Comparison of ENCODE assay signal across 28 mouse cellular contexts in the genomic region with DNA sequence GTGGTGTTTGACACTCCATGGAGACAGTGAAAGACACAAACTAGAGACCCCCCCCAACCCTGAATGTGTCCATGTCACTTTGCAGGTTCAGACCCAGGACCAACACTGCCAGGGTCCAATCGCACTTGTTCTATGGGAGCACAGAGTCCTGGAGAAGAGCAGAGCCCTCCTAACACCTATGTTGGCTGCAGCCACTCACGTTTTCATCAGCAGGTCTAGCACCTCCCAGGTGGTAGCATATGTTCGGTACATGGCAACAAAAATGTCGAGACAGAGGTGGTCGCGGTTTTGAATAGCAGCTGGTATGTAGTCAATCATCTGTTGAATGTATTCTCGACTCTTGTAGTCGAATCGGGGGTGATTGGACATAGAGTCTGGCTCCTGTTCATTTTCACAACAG. TPM values are rescaled to one million over a fixed set of nuclear protein-coding genes. Genes with fewer than 3 reads are reported as not detected.
DNase-seq lines count a peak whose midpoint lies in the region; ATAC-seq and TF ChIP-seq lines count a peak whose summit lies in the region.
"Had no signal": no experiment of that assay in that cellular context is flagged by ENCODE, and none has a peak within 500 bp of the region (broad histone marks: within the 10 kb centered on the region; RNA-seq: fewer than 3 reads in every experiment).

No protein-coding gene starts in this region.

- no peak for TF ChIP-seq CTCF in testis, adult 2 months (IDR thresholded peaks at IDR 0.05; ENCODE audit: control insufficient read depth, insufficient read depth, insufficient replicate concordance, low read depth, low read length)

- 81% methylated on average over 9 of the region's 9 CpGs for WGBS in heart, embryonic 10.5 days
- 77% methylated on average over 9 of the region's 9 CpGs for WGBS in heart, embryonic 16.5 days
- 77% methylated on average over 9 of the region's 9 CpGs for WGBS in heart, embryonic 12.5 days

- no peak overlapping the region for H3K9ac ChIP-seq in heart, embryonic 16.5 days (ENCODE audit: low read length)
- no peak overlapping the region for H3K9ac ChIP-seq in heart, embryonic 12.5 days

- H3K4me2 ChIP-seq in heart, embryonic 16.5 days (ENCODE audit: low read depth, low read length), result no peak overlapping the region
- no peak overlapping the region for H3K4me2 ChIP-seq in heart, embryonic 12.5 days

- no peaks in the 10 kb centered on the region for H3K36me3 ChIP-seq in heart, embryonic 10.5 days
- H3K36me3 ChIP-seq in heart, embryonic 16.5 days (ENCODE audit: control insufficient read depth, insufficient read depth), result no peaks in the 10 kb centered on the region
- no peaks in the 10 kb centered on the region for H3K36me3 ChIP-seq in heart, embryonic 12.5 days
- no peaks in the 10 kb centered on the region for H3K36me3 ChIP-seq in testis, adult 2 months (ENCODE audit: control insufficient read depth, insufficient read depth, low read length)
- H3K36me3 ChIP-seq: G1E had no signal

- no peak overlapping the region for H3K27ac ChIP-seq in heart, embryonic 10.5 days
- no peak overlapping the region for H3K27ac ChIP-seq in heart, embryonic 16.5 days (ENCODE audit: low read length)
- no peak overlapping the region for H3K27ac ChIP-seq in heart, embryonic 12.5 days (ENCODE audit: poor library complexity, severe bottlenecking)
- H3K27ac ChIP-seq in testis, adult 2 months (ENCODE audit: control insufficient read depth, insufficient read depth, low read depth, low read length), result no peak overlapping the region

- no peak for TF ChIP-seq POLR2A in testis, adult 2 months (IDR thresholded peaks at IDR 0.05; ENCODE audit: control insufficient read depth, low read depth, low read length)

- H3K9me3 ChIP-seq in heart, embryonic 10.5 days, result peaks cover 34% of the 10 kb centered on the region
- peaks cover 45% of the 10 kb centered on the region for H3K9me3 ChIP-seq in heart, embryonic 16.5 days (replicated peaks; ENCODE audit: control insufficient read depth, low read length)
- peaks cover 60% of the 10 kb centered on the region for H3K9me3 ChIP-seq in heart, embryonic 12.5 days (replicated peaks)

- ATAC-seq in heart, embryonic 16.5 days (replicated peaks; ENCODE audit: extremely low read depth, insufficient read depth, low FRiP score), result 0 out of 2 replicates have a peak, but pooled peaks have one; percentile 18
- ATAC-seq in heart, embryonic 12.5 days (ENCODE audit: insufficient number of reproducible peaks, low FRiP score), result no peak
- ATAC-seq: activated CD4-positive, CD25-positive, alpha-beta regulatory T cell, adult 4 months; CD4-positive, CD25-positive, alpha-beta regulatory T cell, adult 4 months; Patski had no signal

- DNase-seq in heart, adult 11 months, result peak; percentile 84
- DNase-seq in heart, postnatal 36 days, result no peak
- DNase-seq in heart, embryonic 10.5 days (ENCODE audit: low spot score), result peak; percentile 58
- no peak for DNase-seq in heart, adult 9 months (ENCODE audit: low spot score in 2 of 2)
- DNase-seq in testis, postnatal 14 days (ENCODE audit: low spot score), result no peak
- DNase-seq: adrenal gland, adult 2 months; adrenal gland, adult 8-10 months; adrenal gland, postnatal 10 days; adrenal gland, postnatal 14 days; adrenal gland, postnatal 25 days; adrenal gland, postnatal 36 days; B cell, adult 2 months; cerebellum, adult 11 months; cerebellum, adult 11-12 months had no signal

- no peak overlapping the region for H3K4me3 ChIP-seq in heart, embryonic 10.5 days
- H3K4me3 ChIP-seq in heart, embryonic 16.5 days (ENCODE audit: low read length), result no peak overlapping the region
- no peak overlapping the region for H3K4me3 ChIP-seq in heart, embryonic 12.5 days
- H3K4me3 ChIP-seq in testis, adult 2 months (ENCODE audit: control insufficient read depth, low read depth, low read length), result peak overlapping the region; percentile 89

- H3K27me3 ChIP-seq in heart, embryonic 10.5 days (ENCODE audit: insufficient read depth, poor library complexity, severe bottlenecking), result no peaks in the 10 kb centered on the region
- no peaks in the 10 kb centered on the region for H3K27me3 ChIP-seq in heart, embryonic 16.5 days (ENCODE audit: control insufficient read depth, insufficient read depth, low read length)
- no peaks in the 10 kb centered on the region for H3K27me3 ChIP-seq in heart, embryonic 12.5 days (replicated peaks)
- no peaks in the 10 kb centered on the region for H3K27me3 ChIP-seq in testis, adult 2 months (ENCODE audit: control insufficient read depth, insufficient read depth, low read length)
- H3K27me3 ChIP-seq: CH12.LX, Patski had no signal

- no peaks in the 10 kb centered on the region for H3K4me1 ChIP-seq in heart, embryonic 10.5 days
- H3K4me1 ChIP-seq in heart, embryonic 16.5 days (ENCODE audit: control insufficient read depth, insufficient read depth, low read length), result no peaks in the 10 kb centered on the region
- no peaks in the 10 kb centered on the region for H3K4me1 ChIP-seq in heart, embryonic 12.5 days (replicated peaks)
- no peaks in the 10 kb centered on the region for H3K4me1 ChIP-seq in testis, adult 2 months (ENCODE audit: control insufficient read depth, insufficient read depth, low read length)

- intact Hi-C loops in heart, postnatal 36 days (cut with DNase I), result no loop called here

RNA-seq across cellular contexts. Expression of a gene that starts 0.6 kb away (rescaled TPM):
- total RNA-seq in heart, postnatal 36 days (2021), result not detected
- not detected in 2 replicates for polyA plus RNA-seq in heart, embryonic 10.5 days (2016; fragmentation: Nextera tagmentation; extraction: Ambion mirVana)
- not detected in 2 replicates for polyA plus RNA-seq in heart, embryonic 16.5 days (2015; fragmentation: Nextera tagmentation; extraction: Ambion mirVana)
- polyA plus RNA-seq in heart, embryonic 12.5 days (2016; fragmentation: Nextera tagmentation; extraction: Ambion mirVana), result not detected in 2 replicates
- polyA plus RNA-seq in testis, adult 2 months (2012; rRNA removed), result 32.9 and 37.1 TPM in 2 replicates
- total RNA-seq: adrenal gland, adult 18-20 months; adrenal gland, adult 2 months; adrenal gland, adult 8-10 months; adrenal gland, postnatal 10 days; adrenal gland, postnatal 14 days; adrenal gland, postnatal 25 days; adrenal gland, postnatal 36 days; adrenal gland, postnatal 4 days; CH12.LX; ES-E14; MEL had no signal
- polyA plus RNA-seq: activated CD4-positive, CD25-positive, alpha-beta regulatory T cell, adult 4 months; adrenal gland, adult 2 months; brain, embryonic 14.5 days; C2C12; CD4-positive, CD25-positive, alpha-beta regulatory T cell, adult 4 months; G1E; Patski had no signal

RNA-seq across cellular contexts. Expression of a gene that starts 58.2 kb away (rescaled TPM):
- 1 to 10 TPM; 4.3 to 4.4 TPM for total RNA-seq in heart, postnatal 36 days (2021)
- 8.2 and 9.9 TPM in 2 replicates for polyA plus RNA-seq in heart, embryonic 10.5 days (2016; fragmentation: Nextera tagmentation; extraction: Ambion mirVana)
- 5.5 and 5.6 TPM in 2 replicates for polyA plus RNA-seq in heart, embryonic 16.5 days (2015; fragmentation: Nextera tagmentation; extraction: Ambion mirVana)
- 6.3 and 6.6 TPM in 2 replicates for polyA plus RNA-seq in heart, embryonic 12.5 days (2016; fragmentation: Nextera tagmentation; extraction: Ambion mirVana)
- polyA plus RNA-seq in testis, adult 2 months (2012; rRNA removed), result 3.2 and 6.2 TPM in 2 replicates

Comparison
In these comparisons a context has a peak if more than half of its experiments do, and no peak if none do; other contexts are left out.
1. DNase-seq: peak in heart, adult 11 months (single experiment) and heart, embryonic 10.5 days (single experiment); none in heart, postnatal 36 days (0 of 2), heart, adult 9 months (0 of 2) and testis, postnatal 14 days (single experiment).
2. RNA of a gene that starts 0.6 kb away (polyA plus RNA-seq): 32.9 to 37.1 TPM in testis, adult 2 months; not detected in heart, embryonic 10.5 days, not detected in heart, embryonic 16.5 days and not detected in heart, embryonic 12.5 days; every median in the first group is over 10 times any median in the second.